Mouse (Mus musculus) C2C12 (cell line): Measurements from ENCODE around the gene Clic6.

Experiments used
- CEBPB ChIP-seq: IDR thresholded peaks from one replicate; pipeline ENCODE4 v1.6.1; 2011; ENCODE audit warnings: low read depth, mild to moderate bottlenecking, control low read depth, moderate library complexity
- CTCF ChIP-seq: IDR thresholded peaks from one replicate; pipeline ENCODE4 v1.5.1; 2011; ENCODE audit not compliant: control insufficient read depth, insufficient read depth, insufficient read length
- MAX ChIP-seq: IDR thresholded peaks from one replicate; pipeline ENCODE4 v1.6.1; 2011; ENCODE audit warnings: mild to moderate bottlenecking, control low read depth
- MYOD1 ChIP-seq: IDR thresholded peaks from one replicate; pipeline ENCODE4 v1.6.1; 2011; ENCODE audit warnings: low read depth; ENCODE audit not compliant: control insufficient read depth, insufficient read length
- MYOG ChIP-seq: IDR thresholded peaks from one replicate; pipeline ENCODE4 v1.6.1; 2011; ENCODE audit not compliant: control insufficient read depth, insufficient read length; ENCODE audit errors: extremely low read depth
- USF1 ChIP-seq: IDR thresholded peaks from one replicate; pipeline ENCODE4 v1.6.1; 2011; ENCODE audit warnings: low read depth, mild to moderate bottlenecking, control low read depth, moderate library complexity

GRCm38 (mm10) chr16:92511773-92512391 lies 26.3 kb downstream of the Clic6 start:
- TF ChIP-seq CTCF (peak; percentile 58), MYOG (no peak), USF1 (no peak), MYOD1 (no peak), MAX (no peak), CEBPB (no peak)
